Mouse (Mus musculus) lung, postnatal 0 days (tissue): Measurements from ENCODE around the gene Sun2.

Source experiments
- CTCF ChIP-seq: IDR thresholded peaks from 2 replicates; pipeline ENCODE4 v1.5.1; 2016; ENCODE audit warnings: antibody characterized with exemption, mild to moderate bottlenecking
- EP300 ChIP-seq: IDR thresholded peaks from 2 replicates; pipeline ENCODE4 v1.6.1; 2016; ENCODE audit warnings: antibody characterized with exemption, mild to moderate bottlenecking, control low read depth

DNA sequence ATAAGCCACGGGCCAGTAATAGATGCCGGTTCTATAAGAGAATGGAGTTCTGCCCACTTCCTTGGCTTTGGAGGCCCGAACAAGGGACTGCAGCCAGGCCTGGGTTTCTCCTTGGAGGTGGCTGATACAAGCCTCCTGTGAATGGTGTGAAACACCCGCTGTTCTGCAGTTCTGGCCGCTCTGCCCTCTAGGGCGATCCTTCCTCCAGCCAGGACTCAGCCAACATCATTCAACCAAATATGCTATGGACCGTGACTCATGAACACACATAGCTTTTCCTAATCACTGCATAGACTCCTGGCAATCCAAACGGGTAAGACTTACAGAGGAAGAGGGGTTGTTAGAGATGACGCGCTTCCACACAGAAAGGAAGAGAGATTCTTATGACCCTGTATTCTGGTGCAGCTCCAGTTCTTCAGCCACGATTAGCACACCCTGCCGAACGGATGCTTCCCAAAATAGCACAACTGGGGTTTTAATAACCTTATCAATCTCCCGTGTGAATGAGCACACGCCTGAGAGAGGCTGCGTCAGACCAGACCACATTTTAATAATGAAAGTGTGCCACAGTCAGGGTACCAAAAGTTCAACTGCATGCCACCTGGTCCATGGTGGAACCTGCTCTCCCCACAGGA, 25.1 kb upstream of the Sun2 start:
- TF ChIP-seq CTCF (no peak), EP300 (no peak)
